Mouse (Mus musculus) intestine, embryonic 16.5 days (tissue): Measurements from ENCODE around the gene Barx2. TPM values are rescaled to one million over a fixed set of nuclear protein-coding genes. Genes with fewer than 3 reads are reported as not detected.

Experiments used
- ATAC-seq: fragments of 200-750 bp; cut with Nextera tagmentation; 2 replicates; pipeline ENCODE4 v1.8.0; 2017; ENCODE audit warnings: moderate TSS enrichment, moderate library complexity
- H3K27ac ChIP-seq: fragments of 300-500 bp; sonication (generic); 2 replicates; pipeline ENCODE4 v1.5.1; 2014; ENCODE audit warnings: mild to moderate bottlenecking, low read length
- H3K27me3 ChIP-seq: fragments of 300-500 bp; sonication (generic); replicated peaks from 2 replicates; pipeline ENCODE4 v1.6.1; 2014; ENCODE audit warnings: low read length, control low read depth, mixed read lengths; ENCODE audit not compliant: control insufficient read depth, insufficient read depth
- H3K36me3 ChIP-seq: fragments of 300-500 bp; sonication (generic); 2 replicates; pipeline ENCODE4 v1.6.1; 2014; ENCODE audit warnings: low read length, control low read depth; ENCODE audit not compliant: control insufficient read depth, insufficient read depth
- H3K4me1 ChIP-seq: fragments of 300-500 bp; sonication (generic); 2 replicates; pipeline ENCODE4 v1.6.1; 2014; ENCODE audit warnings: low read length, control low read depth, mixed read lengths; ENCODE audit not compliant: control insufficient read depth, insufficient read depth
- H3K4me2 ChIP-seq: fragments of 300-500 bp; sonication (generic); 2 replicates; pipeline ENCODE4 v1.6.1; 2014; ENCODE audit warnings: low read depth, low read length, control low read depth
- H3K4me3 ChIP-seq: fragments of 300-500 bp; sonication (generic); 2 replicates; pipeline ENCODE4 v1.5.1; 2014; ENCODE audit warnings: mild to moderate bottlenecking, low read length
- H3K9ac ChIP-seq: fragments of 300-500 bp; sonication (generic); 2 replicates; pipeline ENCODE4 v1.6.1; 2014; ENCODE audit warnings: low read depth, low read length
- H3K9me3 ChIP-seq: fragments of 300-500 bp; sonication (generic); 2 replicates; pipeline ENCODE4 v1.6.1; 2016; ENCODE audit warnings: low read length, control low read depth; ENCODE audit not compliant: control insufficient read depth
- whole genome bisulfite sequencing: fragments of 180-500 bp; shearing (Covaris S2); extraction: QIAGEN DNeasy Blood & Tissue Kit; methylation state at CpG from one replicate; pipeline ENCODE4 v1.1.7; 2014; 5-methylcytosine and 5-hydroxymethylcytosine counted together
- polyA plus RNA-seq: library from polyadenylated mRNA; unstranded; fragments of >200 nt; fragmentation: Nextera tagmentation; extraction: Ambion mirVana; gene quantifications from 2 replicates; pipeline ENCODE4 v1.2.1, GENCODE M21; 2015

Gene Barx2
- polyA plus RNA-seq, 1 experiment from 2014 or later, result 0.26 TPM

GRCm38 (mm10) chr9:31868823-31869460 lies 44.3 kb downstream of the Barx2 start:
- H3K9ac ChIP-seq, result no peak overlapping the region
- no peaks in the 10 kb centered on the region for H3K36me3 ChIP-seq
- H3K4me3 ChIP-seq, result no peak overlapping the region
- 57% methylated on average over 2 of the region's 2 CpGs for WGBS
- no peak overlapping the region for H3K4me2 ChIP-seq
- H3K27ac ChIP-seq, result peak overlapping the region; percentile 14; the same call in 1 of the 2 replicates
- ATAC-seq, result peak; percentile 91
- 0 out of 2 replicates have a peak, but pooled peaks cover 3% of the 10 kb centered on the region for H3K4me1 ChIP-seq
- H3K9me3 ChIP-seq, result no peaks in the 10 kb centered on the region
- no peaks in the 10 kb centered on the region for H3K27me3 ChIP-seq

GRCm38 (mm10) chr9:31863830-31864229 lies 49.4 kb downstream of the Barx2 start:
- H3K4me3 ChIP-seq, result no peak overlapping the region
- no peaks in the 10 kb centered on the region for H3K27me3 ChIP-seq
- no peak overlapping the region for H3K27ac ChIP-seq
- H3K9ac ChIP-seq, result no peak overlapping the region
- ATAC-seq, result no peak
- no peaks in the 10 kb centered on the region for H3K36me3 ChIP-seq
- peaks cover 3% of the 10 kb centered on the region; the same call in 1 of the 2 replicates for H3K4me1 ChIP-seq
- no peaks in the 10 kb centered on the region for H3K9me3 ChIP-seq
- WGBS, result 51% methylated on average over 6 of the region's 6 CpGs
- no peak overlapping the region for H3K4me2 ChIP-seq

- Histone ChIP-seq H3K36me3 (no peaks in the 10 kb centered on the region), H3K4me3 (no peak overlapping the region), H3K9ac (no peak overlapping the region), H3K27ac (no peak overlapping the region), H3K4me2 (no peak overlapping the region), H3K27me3 (no peaks in the 10 kb centered on the region), H3K4me1 (no peaks in the 10 kb centered on the region; the same call in 1 of the 2 replicates), H3K9me3 (no peaks in the 10 kb centered on the region)
- ATAC-seq, result no peak
- 65% methylated on average over 5 of the region's 5 CpGs for WGBS
Measured at GRCm38 (mm10) chr9:31859446-31859845, 53.8 kb downstream of the Barx2 start.

GRCm38 (mm10) chr9:31858720-31859340 lies 54.4 kb downstream of the Barx2 start:
- H3K9ac ChIP-seq, result peak overlapping the region; percentile 30; the same call in 1 of the 2 replicates
- ATAC-seq, result 0 out of 2 replicates have a peak, but pooled peaks have one; percentile 53

GRCm38 (mm10) chr9:31857512-31857911 lies 55.8 kb downstream of the Barx2 start:
- H3K27ac ChIP-seq, result no peak overlapping the region
- ATAC-seq, result no peak
- H3K9me3 ChIP-seq, result no peaks in the 10 kb centered on the region
- no peak overlapping the region for H3K4me2 ChIP-seq
- no peak overlapping the region for H3K4me3 ChIP-seq
- H3K9ac ChIP-seq, result no peak overlapping the region
- WGBS, result 87% methylated on average over 1 of the region's 1 CpGs
- H3K4me1 ChIP-seq, result no peaks in the 10 kb centered on the region; the same call in 1 of the 2 replicates
- no peaks in the 10 kb centered on the region for H3K27me3 ChIP-seq
- no peaks in the 10 kb centered on the region for H3K36me3 ChIP-seq

More at GRCm38 (mm10) chr9:31858720-31859340, 54.4 kb downstream of the Barx2 start:
- Histone ChIP-seq H3K36me3 (no peaks in the 10 kb centered on the region), H3K27ac (no peak overlapping the region), H3K9me3 (no peaks in the 10 kb centered on the region), H3K4me1 (no peaks in the 10 kb centered on the region; the same call in 1 of the 2 replicates), H3K4me2 (peak overlapping the region; percentile 56), H3K4me3 (peak overlapping the region; percentile 24; the same call in 1 of the 2 replicates), H3K27me3 (no peaks in the 10 kb centered on the region)
- 6% methylated on average over 20 of the region's 20 CpGs for WGBS

- ATAC-seq, result no peak
- no peaks in the 10 kb centered on the region; the same call in 1 of the 2 replicates for H3K4me1 ChIP-seq
- no peak overlapping the region for H3K27ac ChIP-seq
- H3K4me3 ChIP-seq, result no peak overlapping the region
- H3K9ac ChIP-seq, result no peak overlapping the region
- H3K4me2 ChIP-seq, result no peak overlapping the region
- H3K27me3 ChIP-seq, result no peaks in the 10 kb centered on the region
- H3K9me3 ChIP-seq, result no peaks in the 10 kb centered on the region
- no peaks in the 10 kb centered on the region for H3K36me3 ChIP-seq
- 38% methylated on average over 8 of the region's 8 CpGs for WGBS
Measured at GRCm38 (mm10) chr9:31856437-31856836, 56.8 kb downstream of the Barx2 start.

GRCm38 (mm10) chr9:31855668-31856067 lies 57.6 kb downstream of the Barx2 start:
- no peak overlapping the region for H3K4me3 ChIP-seq
- no peaks in the 10 kb centered on the region for H3K27me3 ChIP-seq
- no peaks in the 10 kb centered on the region for H3K36me3 ChIP-seq
- H3K9me3 ChIP-seq, result no peaks in the 10 kb centered on the region
- no peak overlapping the region for H3K9ac ChIP-seq
- H3K4me1 ChIP-seq, result no peaks in the 10 kb centered on the region; the same call in 1 of the 2 replicates
- H3K27ac ChIP-seq, result no peak overlapping the region
- ATAC-seq, result no peak
- 86% methylated on average over 6 of the region's 6 CpGs for WGBS
- H3K4me2 ChIP-seq, result no peak overlapping the region

GRCm38 (mm10) chr9:31851710-31852109 lies 61.6 kb downstream of the Barx2 start:
- Histone ChIP-seq H3K27me3 (no peaks in the 10 kb centered on the region), H3K9me3 (no peaks in the 10 kb centered on the region), H3K4me2 (no peak overlapping the region), H3K36me3 (no peaks in the 10 kb centered on the region), H3K4me1 (no peaks in the 10 kb centered on the region; the same call in 1 of the 2 replicates), H3K4me3 (no peak overlapping the region), H3K9ac (no peak overlapping the region), H3K27ac (peak overlapping the region; percentile 30; the same call in 1 of the 2 replicates)
- WGBS, result 55% methylated on average over 8 of the region's 8 CpGs
- ATAC-seq, result peak; percentile 95

- no peak for ATAC-seq
- WGBS, result 78% methylated on average over 4 of the region's 4 CpGs
- H3K27ac ChIP-seq, result no peak overlapping the region
- no peak overlapping the region for H3K4me3 ChIP-seq
- H3K9me3 ChIP-seq, result no peaks in the 10 kb centered on the region
- no peaks in the 10 kb centered on the region for H3K27me3 ChIP-seq
- H3K4me2 ChIP-seq, result no peak overlapping the region
- H3K36me3 ChIP-seq, result no peaks in the 10 kb centered on the region
- H3K9ac ChIP-seq, result no peak overlapping the region
- H3K4me1 ChIP-seq, result no peaks in the 10 kb centered on the region; the same call in 1 of the 2 replicates
Measured at GRCm38 (mm10) chr9:31850706-31851105, 62.6 kb downstream of the Barx2 start.
